Mouse (Mus musculus) E14TG2a.4 (cell line): Measurements from ENCODE around the gene Tmem269.

ENCODE experiments used
- CTCF ChIP-seq: conservative IDR thresholded peaks from 2 replicates; pipeline ENCODE4 v1.5.1; 2014; ENCODE audit warnings: low read length
- NANOG ChIP-seq: IDR thresholded peaks from 2 replicates; pipeline ENCODE4 v1.6.1; 2014; ENCODE audit warnings: borderline replicate concordance, low read length, mixed read lengths

GRCm38 (mm10) chr4:119165916-119166315 lies 52.1 kb downstream of the Tmem269 start:
- TF ChIP-seq CTCF (no peak), NANOG (no peak)
